Mouse (Mus musculus): Measurements from ENCODE around the gene Mpp6.

DNA sequence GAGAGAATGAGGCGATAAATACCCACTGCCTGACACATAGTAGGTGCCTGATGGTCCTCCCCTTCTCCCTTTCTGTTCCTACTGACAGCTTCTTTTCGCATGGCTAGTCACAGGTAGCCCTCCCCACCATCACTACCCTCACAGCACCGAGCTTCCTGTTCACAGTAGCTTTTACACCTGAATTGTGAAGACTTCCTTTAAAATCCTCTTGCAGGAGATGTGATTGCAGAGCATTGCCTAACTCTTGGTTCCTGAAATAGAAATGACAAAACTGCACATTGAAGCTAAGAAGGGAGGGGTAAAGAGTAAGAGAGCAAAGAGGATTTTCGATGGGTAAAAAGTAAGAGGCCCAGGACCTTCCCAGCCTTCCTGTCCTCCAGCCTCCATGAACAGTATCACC, 134.9 kb downstream of the Mpp6 start:
- TF ChIP-seq POLR2A (IDR thresholded peaks at IDR 0.05; ENCODE audit: control insufficient read depth, low read depth, low read length) (no peak), CTCF (IDR thresholded peaks at IDR 0.05; ENCODE audit: control insufficient read depth, insufficient read depth, insufficient replicate concordance, low read depth, low read length) (no peak)
